Mouse (Mus musculus): ENCODE results near the gene 4930412O13Rik. TPM values are rescaled to one million over a fixed set of nuclear protein-coding genes. Genes with fewer than 3 reads are reported as not detected.

4930412O13Rik gene
- polyA plus RNA-seq, 1 experiment: not detected

GRCm38 (mm10) chr2:9883803-9884532, 2.9 kb downstream of the 4930412O13Rik start:
- Histone ChIP-seq H3K36me3 (ENCODE audit: control insufficient read depth, insufficient read depth, low read length) (no peaks in the 10 kb centered on the region), H3K27me3 (ENCODE audit: control insufficient read depth, insufficient read depth, low read length) (peaks cover 48% of the 10 kb centered on the region), H3K4me1 (ENCODE audit: control insufficient read depth, insufficient read depth, insufficient read length) (peaks cover 14% of the 10 kb centered on the region; the same call in 1 of the 2 replicates), H3K4me3 (ENCODE audit: extremely low read depth, insufficient read depth, insufficient read length) (no peak overlapping the region), H3K27ac (ENCODE audit: insufficient read depth, low read length) (no peak overlapping the region)
- no peak for TF ChIP-seq CTCF (IDR thresholded peaks at IDR 0.05; ENCODE audit: extremely low read depth, insufficient read depth, insufficient read length, insufficient replicate concordance)
- no peak for DNase-seq (ENCODE audit: low read depth in 1 of 2, low spot score in 2 of 2)
- 4% methylated on average over 27 of the region's 27 CpGs for WGBS

GRCm38 (mm10) chr2:9884533-9885216, 3.6 kb downstream of the 4930412O13Rik start:
- no peak for DNase-seq (ENCODE audit: low read depth in 1 of 2, low spot score in 2 of 2)
- no peak overlapping the region for H3K27ac ChIP-seq (ENCODE audit: insufficient read depth, low read length)
- H3K4me3 ChIP-seq (ENCODE audit: extremely low read depth, insufficient read depth, insufficient read length): no peak overlapping the region
- peaks cover 20% of the 10 kb centered on the region; the same call in 1 of the 2 replicates for H3K4me1 ChIP-seq (ENCODE audit: control insufficient read depth, insufficient read depth, insufficient read length)
- H3K27me3 ChIP-seq (ENCODE audit: control insufficient read depth, insufficient read depth, low read length): peaks cover 53% of the 10 kb centered on the region
- no peaks in the 10 kb centered on the region for H3K36me3 ChIP-seq (ENCODE audit: control insufficient read depth, insufficient read depth, low read length)
- 43% methylated on average over 15 of the region's 15 CpGs for WGBS
- TF ChIP-seq CTCF (IDR thresholded peaks at IDR 0.05; ENCODE audit: extremely low read depth, insufficient read depth, insufficient read length, insufficient replicate concordance) (no peak), POLR2A (IDR thresholded peaks at IDR 0.05; ENCODE audit: low read depth, low read length) (no peak)

- 58% methylated on average over 14 of the region's 14 CpGs for WGBS
- Histone ChIP-seq H3K27me3 (ENCODE audit: control insufficient read depth, insufficient read depth, low read length) (peaks cover 57% of the 10 kb centered on the region), H3K36me3 (ENCODE audit: control insufficient read depth, insufficient read depth, low read length) (no peaks in the 10 kb centered on the region), H3K4me1 (ENCODE audit: control insufficient read depth, insufficient read depth, insufficient read length) (peaks cover 21% of the 10 kb centered on the region; the same call in 1 of the 2 replicates), H3K4me3 (ENCODE audit: extremely low read depth, insufficient read depth, insufficient read length) (no peak overlapping the region), H3K27ac (ENCODE audit: insufficient read depth, low read length) (no peak overlapping the region)
- DNase-seq (ENCODE audit: low read depth in 1 of 2, low spot score in 2 of 2): no peak
- TF ChIP-seq POLR2A (IDR thresholded peaks at IDR 0.05; ENCODE audit: low read depth, low read length): no peak
- TF ChIP-seq CTCF (IDR thresholded peaks at IDR 0.05; ENCODE audit: extremely low read depth, insufficient read depth, insufficient read length, insufficient replicate concordance): no peak
These were observed 4.2 kb downstream of the 4930412O13Rik start for GRCm38 (mm10) chr2:9885217-9885770.

- H3K36me3 ChIP-seq (ENCODE audit: control insufficient read depth, insufficient read depth, low read length): no peaks in the 10 kb centered on the region
- H3K27me3 ChIP-seq (ENCODE audit: control insufficient read depth, insufficient read depth, low read length): peaks cover 53% of the 10 kb centered on the region
- TF ChIP-seq CTCF (IDR thresholded peaks at IDR 0.05; ENCODE audit: extremely low read depth, insufficient read depth, insufficient read length, insufficient replicate concordance) (no peak), POLR2A (IDR thresholded peaks at IDR 0.05; ENCODE audit: low read depth, low read length) (no peak)
- 78% methylated on average over 3 of the region's 3 CpGs for WGBS
- no peak overlapping the region for H3K4me3 ChIP-seq (ENCODE audit: extremely low read depth, insufficient read depth, insufficient read length)
- no peak for DNase-seq (ENCODE audit: low read depth in 1 of 2, low spot score in 2 of 2)
- peaks cover 21% of the 10 kb centered on the region; the same call in 1 of the 2 replicates for H3K4me1 ChIP-seq (ENCODE audit: control insufficient read depth, insufficient read depth, insufficient read length)
- H3K27ac ChIP-seq (ENCODE audit: insufficient read depth, low read length): no peak overlapping the region
These were observed 5.0 kb downstream of the 4930412O13Rik start for GRCm38 (mm10) chr2:9886031-9886430.

GRCm38 (mm10) chr2:9886921-9887610, 6.0 kb downstream of the 4930412O13Rik start:
- TF ChIP-seq CTCF (IDR thresholded peaks at IDR 0.05; ENCODE audit: extremely low read depth, insufficient read depth, insufficient read length, insufficient replicate concordance) (no peak), POLR2A (IDR thresholded peaks at IDR 0.05; ENCODE audit: low read depth, low read length) (no peak)
- 37% methylated on average over 7 of the region's 7 CpGs for WGBS
- Histone ChIP-seq H3K4me1 (ENCODE audit: control insufficient read depth, insufficient read depth, insufficient read length) (peaks cover 21% of the 10 kb centered on the region; the same call in 1 of the 2 replicates), H3K36me3 (ENCODE audit: control insufficient read depth, insufficient read depth, low read length) (no peaks in the 10 kb centered on the region), H3K27ac (ENCODE audit: insufficient read depth, low read length) (no peak overlapping the region), H3K4me3 (ENCODE audit: extremely low read depth, insufficient read depth, insufficient read length) (no peak overlapping the region), H3K27me3 (ENCODE audit: control insufficient read depth, insufficient read depth, low read length) (peaks cover 48% of the 10 kb centered on the region)
- no peak for DNase-seq (ENCODE audit: low read depth in 1 of 2, low spot score in 2 of 2)

GRCm38 (mm10) chr2:9887636-9888035, 6.6 kb downstream of the 4930412O13Rik start:
- DNase-seq (ENCODE audit: low read depth in 1 of 2, low spot score in 2 of 2): no peak
- no peak for TF ChIP-seq POLR2A (IDR thresholded peaks at IDR 0.05; ENCODE audit: low read depth, low read length)
- TF ChIP-seq CTCF (IDR thresholded peaks at IDR 0.05; ENCODE audit: extremely low read depth, insufficient read depth, insufficient read length, insufficient replicate concordance): no peak
- no peak overlapping the region for H3K27ac ChIP-seq (ENCODE audit: insufficient read depth, low read length)
- H3K36me3 ChIP-seq (ENCODE audit: control insufficient read depth, insufficient read depth, low read length): no peaks in the 10 kb centered on the region
- peaks cover 42% of the 10 kb centered on the region for H3K27me3 ChIP-seq (ENCODE audit: control insufficient read depth, insufficient read depth, low read length)
- H3K4me1 ChIP-seq (ENCODE audit: control insufficient read depth, insufficient read depth, insufficient read length): peaks cover 18% of the 10 kb centered on the region; the same call in 1 of the 2 replicates
- H3K4me3 ChIP-seq (ENCODE audit: extremely low read depth, insufficient read depth, insufficient read length): no peak overlapping the region
- 8% methylated on average over 7 of the region's 7 CpGs for WGBS
